Mouse (Mus musculus): ENCODE data around the gene Prelid3b.

- TF ChIP-seq CTCF (IDR thresholded peaks at IDR 0.05; ENCODE audit: extremely low read depth, insufficient read depth, insufficient read length, insufficient replicate concordance), result no peak
- no peak for TF ChIP-seq POLR2A (IDR thresholded peaks at IDR 0.05; ENCODE audit: low read depth, low read length)
Observed at GRCm38 (mm10) chr2:174478746-174479145, 5.9 kb upstream of the Prelid3b start.
